Mouse (Mus musculus) left cerebral cortex, postnatal 4 days (tissue): ENCODE measurements around the gene Pard6b. TPM values are rescaled to one million over a fixed set of nuclear protein-coding genes. Genes with fewer than 3 reads are reported as not detected.
A peak's percentile ranks its signal among the peaks of the same experiment; 100 is the strongest.

ENCODE experiments used
- DNase-seq: peaks from one replicate; pipeline ENCODE4 v3.0.0-alpha.2; 2022
- intact Hi-C: fragments of 180-260 bp; cut with DNase I; formaldehyde crosslinking; loops from one replicate; pipeline ENCODE4 v1.15.1; 2025
- microRNA-seq: library from miRNA; unstranded; fragments of <30 nt; microRNA quantifications from one replicate; pipeline ENCODE4 v1.2.0, GENCODE M21; 2022
- total RNA-seq, 2 experiments: library from RNA; stranded (reverse); gene quantifications; 2 replicates each; pipeline ENCODE4 v1.2.3; 2021

The Pard6b gene
- total RNA-seq, 2 experiments from 2014 or later, result 4.3 to 4.9 TPM

GRCm38 (mm10) chr2:168125288-168126089 lies 44.7 kb downstream of the Pard6b start:
- intact Hi-C loops, result no loop called here
- no peak for DNase-seq

GRCm38 (mm10) chr2:168127767-168128166 lies 47.0 kb downstream of the Pard6b start:
- DNase-seq, result no peak
- intact Hi-C loops, result loop anchor here (1.0 kb wide), 1 partner anchor 78 kb away; no protein-coding TSS in a partner anchor

GRCm38 (mm10) chr2:168128211-168128859 lies 47.5 kb downstream of the Pard6b start:
- DNase-seq, result peak; percentile 91
- intact Hi-C loops, result loop anchor here (1.0 kb wide), 1 partner anchor 77 kb away; no protein-coding TSS in a partner anchor

GRCm38 (mm10) chr2:168130046-168130445 lies 49.2 kb downstream of the Pard6b start:
- intact Hi-C loops, result no loop called here

GRCm38 (mm10) chr2:168137161-168137560 lies 56.4 kb downstream of the Pard6b start:
- DNase-seq, result peak; percentile 41
- intact Hi-C loops, result no loop called here

More at GRCm38 (mm10) chr2:168130046-168130445, 49.2 kb downstream of the Pard6b start:
- DNase-seq, result no peak

- intact Hi-C loops, result no loop called here
- peak; percentile 32 for DNase-seq
Observed at GRCm38 (mm10) chr2:168143794-168144193, 63.0 kb downstream of the Pard6b start.

- no peak for DNase-seq
- intact Hi-C loops, result no loop called here
Observed at GRCm38 (mm10) chr2:168145437-168145836, 64.6 kb downstream of the Pard6b start.

GRCm38 (mm10) chr2:168147722-168148432 lies 67.1 kb downstream of the Pard6b start:
- no peak for DNase-seq
- intact Hi-C loops, result no loop called here

GRCm38 (mm10) chr2:168149241-168149640 lies 68.4 kb downstream of the Pard6b start:
- no peak for DNase-seq
- intact Hi-C loops, result no loop called here

Small RNA genes within 50 kb of the gene (microRNA-seq; reads per million reads assigned to microRNA genes)
- not detected for gene Gm24327

Other genes starting within 250 kb of the Pard6b start
- 10 to 100 TPM; 66.8 to 68.7 TPM for gene Ptpn1, start 148.9 kb upstream of the Pard6b start, total RNA-seq
- gene Ripor3, start 70.4 kb upstream of the Pard6b start, total RNA-seq, result under 1 TPM; 0.52 to 0.64 TPM
- 100 to 1,000 TPM; 146 to 147 TPM for gene Adnp, start 126.1 kb downstream of the Pard6b start, total RNA-seq
- gene Gm20716, start 149.4 kb downstream of the Pard6b start, total RNA-seq, result 10 to 100 TPM; 28.5 to 33.7 TPM
- gene Dpm1, start 149.6 kb downstream of the Pard6b start, total RNA-seq, result 10 to 100 TPM; 29.7 to 41.5 TPM
- gene Mocs3, start 149.6 kb downstream of the Pard6b start, total RNA-seq, result 10 to 100 TPM; 15.5 to 17.7 TPM
- gene Kcng1, start 200.7 kb downstream of the Pard6b start, total RNA-seq, result 10 to 100 TPM; 34.4 to 34.5 TPM